Mouse (Mus musculus): ENCODE measurements at regions not wholly inside any gene's neighbourhood (a gene's known extent, or its start where the extent isn't known, plus 50 kb on each side); places are given as distances from the start of the nearest gene placed in this dataset.

DNA sequence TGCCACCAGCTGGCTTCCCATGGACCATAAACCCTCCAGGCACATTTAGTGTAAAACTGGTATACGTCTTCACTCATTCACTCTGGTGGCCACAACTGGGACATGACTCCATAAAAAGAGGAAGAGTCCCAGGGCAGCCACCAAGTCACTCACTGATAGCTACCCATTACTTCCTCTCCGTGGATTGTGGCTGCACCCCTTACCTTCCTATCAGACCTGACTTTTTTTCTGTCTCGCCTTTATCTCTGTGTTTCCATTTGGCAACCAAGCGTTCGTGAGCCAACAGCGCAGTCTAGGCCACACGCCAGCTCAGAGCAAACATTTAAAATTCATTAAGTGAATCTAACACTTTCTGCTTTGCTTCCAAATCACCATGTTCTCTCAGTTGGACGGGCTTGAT, 53.9 kb upstream of the Slc44a1 start:
- no peak for ATAC-seq

DNA sequence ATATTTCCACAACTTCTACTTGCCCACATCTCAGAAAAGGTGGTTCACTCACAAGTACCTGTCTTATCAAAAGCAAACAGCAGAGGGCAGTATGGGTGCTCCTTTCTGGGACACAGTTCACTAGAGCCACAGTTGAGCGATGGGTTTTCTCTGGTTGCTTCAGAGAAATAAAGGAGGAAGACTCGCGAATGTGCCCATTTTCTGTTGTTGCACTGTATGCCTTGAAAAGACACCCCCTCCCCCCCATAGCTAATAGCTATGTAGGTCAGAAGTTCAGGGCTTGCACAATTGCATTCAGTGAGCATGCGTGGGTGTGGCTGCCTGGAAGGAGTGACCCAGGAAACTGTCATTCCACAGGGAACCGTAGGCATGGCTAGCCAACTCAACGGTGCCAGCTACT, 55.5 kb upstream of the Slc44a1 start:
- ATAC-seq, result peak; percentile 87

DNA sequence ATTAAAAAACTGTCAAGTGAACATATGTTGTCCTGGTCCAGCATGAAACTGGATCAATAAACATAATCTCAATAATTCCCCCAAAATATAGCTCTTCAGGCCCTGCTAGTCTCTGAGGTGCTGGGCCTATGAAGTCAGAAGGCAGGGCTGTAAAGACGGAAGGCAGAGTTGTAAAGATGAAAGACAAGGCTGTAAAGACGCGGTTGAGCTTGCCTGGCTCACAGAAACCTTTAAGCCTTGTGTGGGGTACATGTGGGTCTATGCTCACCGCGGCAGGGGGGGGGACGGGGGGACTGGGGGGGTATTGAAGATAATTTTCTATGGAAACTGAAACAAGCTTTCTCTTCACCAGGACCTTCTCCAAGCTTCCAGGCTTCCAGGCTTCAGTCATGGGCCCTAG, 56.1 kb upstream of the Slc44a1 start:
- no peak for ATAC-seq

DNA sequence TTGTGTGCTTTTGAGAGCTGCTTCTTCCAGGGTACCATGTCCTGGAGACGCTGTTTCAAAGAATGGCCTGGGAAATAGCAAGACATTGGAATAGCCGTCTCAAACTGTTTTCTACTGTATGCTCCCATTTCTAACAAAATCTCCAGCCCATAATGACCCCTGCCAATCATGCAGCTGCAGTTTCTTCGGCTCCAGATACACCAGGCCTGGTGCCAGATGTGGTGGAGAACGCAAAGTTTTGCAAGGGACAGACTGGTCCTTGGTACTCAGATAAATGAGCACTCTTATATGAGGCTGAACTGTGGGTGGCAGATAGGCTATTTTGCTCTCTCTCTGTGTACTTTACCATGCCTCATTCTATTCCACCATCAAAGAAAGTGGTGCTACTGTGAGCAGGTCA, 58.2 kb upstream of the Slc44a1 start:
- no peak for ATAC-seq

DNA sequence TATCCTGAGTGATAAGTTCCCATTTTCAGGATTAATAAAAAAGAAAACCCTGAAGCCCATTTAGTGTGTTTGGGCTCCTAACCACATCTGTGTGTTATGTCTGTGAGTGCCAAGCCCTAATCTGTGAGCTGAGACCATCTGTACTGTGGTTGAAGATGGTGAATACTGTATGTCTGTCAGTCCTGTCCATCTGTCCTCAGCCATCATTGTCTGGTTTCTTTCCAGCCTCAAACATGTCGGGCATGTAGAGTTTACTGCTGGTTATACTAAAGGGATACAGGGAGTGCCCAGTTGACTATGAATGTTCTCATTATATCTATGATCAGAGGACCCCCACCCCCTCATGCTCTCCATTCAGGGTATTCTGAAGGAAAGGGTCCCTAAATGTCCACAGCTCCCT, 60.4 kb upstream of the Slc44a1 start:
- no peak for ATAC-seq

DNA sequence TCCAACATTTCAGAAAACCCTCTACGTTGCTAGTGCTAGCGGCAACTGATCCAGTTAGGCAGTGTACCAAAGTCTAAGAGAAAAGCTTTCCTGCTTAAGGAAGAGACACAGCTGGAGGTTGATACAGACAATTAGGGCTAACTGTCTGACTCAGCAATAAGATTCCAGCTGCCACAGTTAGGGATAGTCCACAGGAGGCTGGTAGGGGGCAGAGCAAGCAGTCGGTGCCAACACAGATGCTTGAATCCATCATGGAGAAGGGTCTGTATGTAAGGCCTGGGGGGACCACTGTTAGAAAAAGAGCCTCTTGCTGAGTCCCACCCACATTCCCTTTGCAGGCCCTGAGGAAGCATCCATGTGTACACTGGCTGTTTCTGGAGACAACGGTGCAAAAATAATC, 63.2 kb upstream of the Slc44a1 start:
- ATAC-seq, result no peak

DNA sequence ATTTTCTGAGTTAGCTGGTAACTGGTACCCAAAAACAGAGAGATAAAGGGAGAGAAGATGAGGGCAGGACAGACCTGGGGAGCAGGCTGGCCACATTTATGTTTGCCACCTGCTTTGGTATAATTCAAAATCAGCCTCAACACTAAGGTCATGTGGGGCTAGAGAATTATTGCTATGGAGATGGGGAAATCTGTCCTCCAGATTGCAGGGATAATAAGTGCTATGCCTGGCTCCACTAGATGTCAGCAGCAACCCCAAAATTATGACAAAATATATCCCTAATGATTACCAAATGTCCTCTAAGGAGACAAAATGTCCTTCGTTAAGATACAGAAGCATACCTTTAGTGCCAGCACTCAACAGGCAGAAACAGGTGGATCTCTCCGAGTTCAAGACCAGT, 83.8 kb upstream of the Slc44a1 start:
- ATAC-seq, result no peak

DNA sequence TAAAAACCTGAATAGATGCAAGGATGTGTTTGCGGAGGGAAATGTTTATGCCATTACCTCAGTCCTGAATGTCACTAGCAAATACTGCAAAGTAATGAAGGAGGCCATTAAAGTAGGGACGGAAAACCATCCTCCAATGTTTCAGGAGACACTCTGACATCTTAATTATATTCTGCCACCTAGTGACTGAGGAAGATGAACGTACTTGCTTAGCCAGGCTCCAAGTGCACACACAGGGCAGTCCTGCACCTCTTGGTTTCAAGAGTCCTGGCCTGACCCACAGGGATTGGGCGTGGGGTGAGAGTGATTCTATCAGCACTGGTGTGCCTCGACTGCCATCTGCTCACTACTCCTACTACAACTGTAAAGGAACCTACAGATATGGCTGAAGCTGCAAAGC, 85.3 kb upstream of the Slc44a1 start:
- ATAC-seq, result no peak

DNA sequence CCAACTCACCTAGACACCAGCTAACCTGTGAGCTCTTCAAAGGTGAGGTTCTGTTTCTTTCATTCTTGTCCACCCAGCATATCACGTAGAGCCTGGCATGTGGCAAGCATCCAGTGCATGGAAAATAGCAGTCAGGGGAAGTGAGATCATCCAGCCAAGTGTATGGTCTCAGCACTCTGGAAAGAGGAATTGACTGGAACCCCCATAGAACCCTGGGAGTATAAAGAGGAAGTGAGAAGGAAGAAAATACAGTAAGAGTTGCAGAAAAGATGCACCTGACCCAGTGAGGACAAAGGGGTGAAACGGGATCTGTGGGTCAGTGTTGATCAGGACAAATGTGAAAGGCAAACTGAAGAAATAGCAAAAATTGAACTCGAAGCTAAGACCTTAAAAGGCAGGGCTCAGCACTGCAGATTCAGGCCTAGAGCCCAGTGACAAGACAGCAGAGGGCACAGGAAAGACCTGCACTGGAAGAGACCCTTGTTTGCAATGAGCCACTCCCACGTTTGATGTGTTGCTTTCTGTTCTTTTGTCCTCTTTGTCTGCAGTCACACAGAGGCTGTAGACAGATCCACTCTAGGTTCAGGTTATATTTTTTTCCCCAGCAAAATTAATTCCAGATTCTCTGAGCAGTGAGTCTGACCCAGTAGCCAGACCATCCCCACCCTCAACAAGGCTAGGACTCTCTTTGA, 86.7 kb upstream of the Slc44a1 start:
- no peak for ATAC-seq

DNA sequence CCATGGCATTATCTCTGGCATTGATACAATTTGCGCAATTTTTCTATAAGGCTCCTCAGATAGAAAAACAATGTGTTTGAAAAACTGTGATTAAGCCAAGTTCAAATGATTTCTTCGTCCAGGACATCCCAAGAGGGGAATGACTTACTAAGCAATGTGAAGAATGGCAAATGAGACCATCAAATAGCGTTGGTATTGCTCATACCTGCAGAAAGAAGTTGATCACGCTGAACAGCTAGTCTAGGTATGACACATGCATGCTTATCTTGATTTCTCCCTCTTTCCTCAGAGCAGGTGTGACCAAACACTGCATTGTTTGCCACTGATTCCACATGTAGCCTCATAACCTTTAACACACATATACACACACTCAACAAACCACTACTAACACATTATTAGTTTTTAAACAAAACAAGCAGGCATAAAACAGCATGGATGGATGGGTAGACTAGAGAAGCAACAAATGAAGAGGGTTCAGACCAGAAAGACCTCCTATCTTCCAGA, 89.1 kb upstream of the Slc44a1 start:
- ATAC-seq, result no peak

DNA sequence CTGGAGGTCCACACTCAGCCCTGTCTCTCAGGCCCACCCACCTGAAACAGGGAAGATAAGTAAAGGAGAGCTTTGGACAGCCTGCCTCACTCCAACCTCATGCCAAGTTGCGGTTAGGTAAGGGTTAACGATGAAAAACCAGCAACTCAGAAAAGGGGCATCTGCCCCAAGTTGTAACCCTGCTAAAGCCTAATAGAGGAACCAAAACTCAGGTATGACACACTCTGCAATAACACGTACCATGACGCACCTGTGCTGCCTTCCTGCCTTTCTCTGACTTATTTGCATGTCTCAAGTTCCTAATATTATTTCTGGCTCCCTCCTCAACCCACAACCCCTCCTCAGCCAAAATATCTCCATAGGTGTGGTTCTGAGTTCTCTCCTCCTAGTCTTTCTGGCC, 94.9 kb upstream of the Slc44a1 start:
- no peak for ATAC-seq

DNA sequence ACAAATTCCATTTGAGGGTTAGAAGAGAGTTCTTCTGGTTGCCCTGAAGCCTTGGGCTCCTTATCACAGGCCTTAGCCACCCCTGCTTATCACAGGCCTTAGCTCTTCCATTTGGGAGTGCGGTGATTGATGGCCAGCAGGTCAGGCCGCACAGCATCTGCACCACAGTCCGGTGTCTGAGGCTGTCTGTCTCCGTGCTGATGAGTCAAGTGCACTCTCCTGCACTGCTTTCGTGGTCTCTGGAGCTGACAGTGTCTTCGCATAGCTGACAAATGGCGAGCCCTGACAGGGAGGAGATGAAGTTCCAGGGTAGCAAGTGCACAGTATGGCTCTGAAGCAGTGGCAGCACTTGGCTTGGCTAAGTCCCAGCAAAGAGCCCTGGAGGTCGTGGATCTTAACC, 95.7 kb upstream of the Slc44a1 start:
- ATAC-seq, result no peak

DNA sequence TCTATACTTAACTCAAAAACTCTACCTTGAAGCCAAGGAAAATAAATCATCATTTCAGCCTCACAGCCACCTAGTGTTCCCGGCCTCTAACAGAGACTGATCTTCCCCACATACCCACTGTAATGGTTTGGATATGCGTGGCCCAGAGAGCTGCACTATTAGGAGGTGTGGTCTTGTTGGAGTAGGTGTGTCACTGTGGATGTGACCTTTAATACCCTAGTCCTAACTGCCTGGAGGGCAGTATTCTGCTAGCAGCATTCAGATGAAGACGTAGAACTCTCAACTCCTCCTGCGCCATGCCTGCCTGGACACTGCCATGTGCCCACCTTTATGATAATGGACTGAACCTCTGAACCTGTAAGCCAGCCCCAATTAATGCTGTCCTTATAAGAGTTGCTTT, 99.0 kb upstream of the Slc44a1 start:
- ATAC-seq, result no peak

DNA sequence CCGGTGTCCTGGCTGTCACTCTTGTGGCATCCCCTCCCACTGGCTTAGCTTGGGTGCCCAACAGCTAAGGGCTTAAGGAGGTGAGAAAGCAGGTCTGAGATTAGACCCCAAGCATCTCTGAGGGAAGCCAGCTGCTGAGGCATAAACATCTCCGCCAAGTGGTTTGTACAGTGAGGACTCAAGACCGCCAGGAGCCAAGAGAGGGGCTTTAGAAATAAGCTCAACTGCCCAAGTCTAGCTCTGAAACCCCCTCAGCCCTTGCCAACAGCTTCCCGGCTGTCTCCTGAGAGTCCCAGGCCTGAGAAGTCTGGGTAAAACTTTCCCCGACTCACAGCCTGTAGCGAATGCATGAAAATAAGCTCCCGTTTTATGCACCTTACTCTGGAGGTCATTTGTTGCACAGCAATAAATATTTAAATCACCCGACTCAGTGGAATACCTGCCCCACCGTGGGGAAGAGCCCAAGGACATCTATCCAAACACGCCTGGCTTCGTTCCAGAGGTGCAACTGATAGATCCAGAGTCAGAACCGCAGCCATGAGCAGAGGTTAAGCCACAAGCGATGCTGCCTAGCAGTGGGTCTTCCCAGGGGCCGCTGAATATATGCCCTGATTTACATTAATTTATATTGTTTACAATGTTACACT, 100.1 kb upstream of the Slc44a1 start:
- no peak for ATAC-seq

DNA sequence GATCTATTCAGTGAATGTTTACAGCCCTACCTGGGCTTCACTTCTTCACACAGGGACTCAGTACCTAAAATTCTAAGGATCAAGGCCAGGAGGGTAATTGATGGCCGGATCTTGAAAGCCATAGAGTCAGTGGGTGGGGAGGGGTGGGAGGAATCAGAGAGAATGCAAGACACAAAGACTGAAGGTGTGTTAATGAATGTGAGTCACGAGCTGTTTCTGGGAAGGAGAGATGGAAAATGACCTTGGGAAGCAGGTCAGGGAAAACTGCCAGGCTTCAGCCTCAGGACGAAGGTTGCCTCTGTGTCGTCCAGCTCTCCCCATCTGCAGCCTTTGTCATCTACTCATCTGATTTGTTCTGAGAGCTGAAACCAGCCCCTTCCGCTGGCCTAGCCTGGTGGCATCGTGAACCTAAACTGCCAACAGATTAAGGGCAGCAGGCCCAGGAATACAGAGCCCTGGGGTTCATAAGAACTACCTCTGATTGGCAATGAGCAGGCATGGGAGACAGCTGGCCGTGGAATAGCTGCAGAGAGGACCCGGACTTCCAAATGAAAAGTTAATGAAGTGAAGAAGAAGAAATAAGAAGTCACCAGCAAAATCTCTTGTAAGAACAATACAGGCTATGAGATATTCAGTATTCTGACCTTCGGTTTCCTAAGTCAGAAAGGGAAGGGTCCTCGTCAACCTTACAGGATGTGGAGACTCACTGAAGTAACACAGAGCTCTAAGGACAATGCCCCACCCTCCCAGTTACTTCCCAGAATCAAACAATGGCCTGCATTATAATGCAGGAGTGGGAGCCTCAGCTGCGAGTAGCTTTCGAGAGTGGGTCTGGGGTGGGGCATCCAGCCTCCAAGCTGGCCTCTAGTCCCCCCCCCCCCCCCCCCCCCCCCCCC, 100.8 kb upstream of the Slc44a1 start:
- no peak for ATAC-seq

DNA sequence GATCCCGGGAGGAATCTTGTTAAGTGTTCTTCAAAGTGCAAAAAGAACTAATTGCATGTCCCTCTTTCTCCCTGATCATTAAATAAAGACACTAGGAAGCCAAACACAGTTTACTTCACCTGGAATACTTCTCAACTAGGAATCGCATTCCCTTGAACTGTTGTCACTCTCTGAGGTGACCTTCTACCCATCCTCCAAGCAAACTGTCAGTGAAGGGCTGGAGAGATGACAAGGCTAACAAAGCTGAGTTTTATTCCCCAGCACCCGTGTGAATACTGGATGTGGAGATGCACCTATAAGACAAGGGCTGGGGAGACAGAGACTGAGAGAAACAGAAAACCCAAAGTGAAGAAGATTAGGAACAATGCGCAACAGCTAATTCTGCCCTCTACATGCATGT, 101.7 kb upstream of the Slc44a1 start:
- ATAC-seq, result no peak

DNA sequence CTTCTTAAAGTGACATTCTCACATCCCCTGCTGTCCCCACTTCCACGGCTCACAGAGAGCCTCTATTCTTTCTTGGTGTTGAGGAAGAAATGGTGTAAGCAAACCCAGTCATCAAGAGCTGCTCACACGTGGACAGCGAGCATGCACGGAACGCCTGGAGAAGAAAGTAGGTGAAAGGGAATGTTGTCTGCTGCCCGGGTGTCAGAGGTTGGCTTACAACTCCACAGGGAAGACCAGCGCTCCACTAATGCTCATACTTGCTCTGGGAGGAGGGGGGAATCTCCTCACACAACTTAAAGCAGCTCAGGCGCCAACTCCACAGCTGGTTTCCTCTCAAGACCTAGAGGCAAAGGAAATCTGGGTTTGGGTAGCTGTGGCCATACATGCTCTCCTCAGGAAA, 102.4 kb upstream of the Slc44a1 start:
- ATAC-seq, result no peak

DNA sequence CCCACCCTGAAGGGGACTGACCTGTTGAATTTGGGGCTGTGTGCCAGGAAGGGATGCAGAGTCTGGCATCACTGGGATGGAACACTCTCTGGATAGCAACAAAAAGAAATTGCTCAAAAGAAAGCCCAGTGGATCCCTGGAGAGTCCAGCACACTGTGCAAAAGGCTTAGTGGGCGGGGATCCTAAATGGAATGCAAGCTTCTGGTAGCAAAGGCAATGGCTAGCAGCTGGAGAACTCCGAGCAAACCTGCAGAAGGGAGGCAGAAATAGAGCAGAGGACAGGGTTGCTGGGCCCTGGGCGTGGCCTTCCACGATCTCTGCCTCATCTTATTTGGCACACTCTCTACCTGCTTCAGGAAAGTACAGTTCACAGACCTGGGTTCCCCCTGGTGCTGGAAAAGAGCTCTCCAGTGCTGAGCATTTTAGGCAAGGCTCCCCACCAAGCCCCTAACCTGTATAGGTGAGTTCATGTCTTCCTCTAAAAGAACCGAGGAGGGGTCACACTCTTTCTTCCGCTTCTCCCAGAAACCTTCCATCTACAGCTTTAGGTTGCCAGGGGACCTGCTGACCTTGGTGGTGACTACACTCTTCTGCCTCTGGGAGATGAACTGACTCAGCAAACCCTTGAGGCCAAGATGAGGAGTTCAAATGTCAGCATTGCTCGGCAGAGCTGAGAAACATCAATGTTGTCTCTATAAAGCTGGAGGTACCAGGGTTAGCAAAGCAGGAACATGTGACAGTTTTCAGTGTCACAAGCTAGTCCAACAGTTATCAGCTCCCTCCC, 112.6 kb upstream of the Slc44a1 start:
- ATAC-seq, result no peak

DNA sequence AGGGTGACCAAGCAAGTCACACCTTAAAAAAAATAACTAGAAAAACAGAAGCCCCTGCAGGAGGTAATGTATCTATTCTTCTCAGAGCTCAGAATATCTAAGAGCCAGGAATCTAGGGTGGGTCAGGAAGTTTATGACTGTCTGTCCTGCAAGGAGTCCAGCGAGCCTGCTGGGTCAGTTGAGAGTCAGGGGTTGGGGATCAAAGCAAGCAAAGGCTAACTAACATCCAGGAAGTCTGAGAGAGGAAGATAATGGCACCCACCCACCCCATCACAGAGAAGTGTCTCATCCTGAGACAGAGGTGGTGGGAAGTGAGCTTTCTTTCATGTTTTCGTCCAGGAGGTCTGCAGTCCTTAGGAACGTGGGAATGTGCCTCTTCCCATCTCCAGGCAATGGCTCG, 116.4 kb upstream of the Slc44a1 start:
- ATAC-seq, result no peak

DNA sequence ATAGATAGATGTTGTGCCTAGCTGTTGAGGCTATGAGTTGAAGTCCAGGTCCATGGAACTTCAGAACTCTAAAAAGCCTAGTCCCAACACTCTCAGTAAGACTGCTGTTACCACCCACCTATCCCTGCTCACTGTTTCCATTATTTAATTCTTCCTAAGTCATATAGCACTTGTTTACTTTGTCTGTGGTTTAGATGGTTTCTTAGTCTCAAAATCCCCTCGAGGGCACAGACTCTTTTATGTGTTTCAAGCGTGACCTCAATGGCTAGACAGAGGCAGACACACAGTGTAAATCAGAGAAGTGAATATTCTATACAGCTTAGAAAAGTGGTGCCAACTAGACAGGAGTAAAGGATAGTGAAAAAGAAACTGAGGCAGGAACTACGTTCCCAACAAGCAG, 117.0 kb upstream of the Slc44a1 start:
- peak; percentile 79 for ATAC-seq

DNA sequence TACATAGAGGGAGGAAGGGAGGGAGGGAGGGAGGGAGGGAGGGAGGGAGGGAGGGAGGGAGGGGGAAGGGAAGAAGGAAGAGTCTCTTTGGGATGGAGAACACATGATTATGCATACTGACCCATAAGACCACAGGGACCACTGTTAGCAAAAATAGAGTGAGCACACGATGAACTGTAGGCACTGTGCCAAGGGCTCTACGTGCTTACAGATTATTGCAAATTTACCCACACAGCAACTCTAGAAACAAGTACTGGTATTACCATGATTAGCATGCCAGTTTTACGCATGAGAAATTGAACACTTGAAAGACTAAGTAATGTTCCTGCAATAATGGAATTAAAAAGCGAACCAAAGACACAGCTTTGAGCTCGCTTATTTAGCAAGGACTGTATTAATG, 117.7 kb upstream of the Slc44a1 start:
- ATAC-seq, result no peak

DNA sequence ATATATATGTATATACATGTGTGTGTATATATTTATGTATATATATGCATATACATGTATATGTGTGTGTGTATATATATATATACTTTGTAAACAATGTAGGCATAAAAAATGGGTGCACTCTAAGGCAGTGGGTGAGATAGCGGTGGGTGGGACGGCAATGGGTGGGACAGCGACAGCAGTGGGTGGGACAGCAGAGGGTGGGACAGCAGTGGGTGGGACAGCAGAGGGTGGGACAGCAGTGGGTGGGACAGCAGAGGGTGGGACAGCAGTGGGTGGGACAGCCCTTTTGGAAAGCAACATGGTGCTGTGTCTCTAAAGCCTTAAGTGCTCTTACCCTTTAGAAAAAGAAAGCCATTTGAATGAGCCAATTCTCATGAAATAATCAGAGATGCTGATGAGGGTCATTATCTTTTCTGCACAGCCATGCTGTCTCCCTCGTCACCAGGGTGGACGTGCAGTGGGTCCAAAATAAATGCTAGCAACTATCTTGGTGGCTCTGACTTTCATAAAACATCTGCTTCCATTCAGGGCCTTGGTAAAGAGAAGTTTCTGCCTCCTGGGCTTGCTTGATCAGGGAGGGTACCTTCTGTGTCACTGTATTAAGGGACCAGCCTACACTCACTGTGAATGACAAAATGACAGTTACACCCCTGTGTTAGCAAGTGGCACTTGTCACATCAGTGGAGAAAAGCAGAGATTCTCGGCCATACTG, 119.3 kb upstream of the Slc44a1 start:
- ATAC-seq, result no peak
